Mouse (Mus musculus) neural tube, embryonic 15.5 days (tissue): ENCODE measurements around the gene F830045P16Rik. TPM values are rescaled to one million over a fixed set of nuclear protein-coding genes. Genes with fewer than 3 reads are reported as not detected.

Experiments used
- ATAC-seq: fragments of 200-750 bp; cut with Nextera tagmentation; 2 replicates; pipeline ENCODE4 v1.8.0; 2017; ENCODE audit warnings: mild to moderate bottlenecking, moderate TSS enrichment, moderate library complexity; ENCODE audit not compliant: low FRiP score
- H3K27ac ChIP-seq: fragments of 300-500 bp; sonication (generic); replicated peaks from 2 replicates; pipeline ENCODE4 v1.5.1; 2015; ENCODE audit warnings: mild to moderate bottlenecking, inconsistent platforms
- H3K27me3 ChIP-seq: fragments of 300-500 bp; sonication (generic); replicated peaks from 2 replicates; pipeline ENCODE4 v1.6.1; 2015; ENCODE audit warnings: inconsistent platforms
- H3K36me3 ChIP-seq: fragments of 300-500 bp; sonication (generic); 2 replicates; pipeline ENCODE4 v1.6.1; 2015; ENCODE audit warnings: inconsistent platforms
- H3K4me1 ChIP-seq: fragments of 300-500 bp; sonication (generic); 2 replicates; pipeline ENCODE4 v1.6.1; 2015; ENCODE audit warnings: inconsistent platforms
- H3K4me2 ChIP-seq: fragments of 300-500 bp; sonication (generic); 2 replicates; pipeline ENCODE4 v1.6.1; 2015; ENCODE audit warnings: inconsistent platforms, mild to moderate bottlenecking, moderate library complexity
- H3K4me3 ChIP-seq: fragments of 300-500 bp; sonication (generic); replicated peaks from 2 replicates; pipeline ENCODE4 v1.5.1; 2015; ENCODE audit warnings: mild to moderate bottlenecking, inconsistent platforms
- H3K9ac ChIP-seq: fragments of 300-500 bp; sonication (generic); replicated peaks from 2 replicates; pipeline ENCODE4 v1.6.1; 2015; ENCODE audit warnings: mild to moderate bottlenecking, inconsistent platforms
- H3K9me3 ChIP-seq: fragments of 300-500 bp; sonication (generic); replicated peaks from 2 replicates; pipeline ENCODE4 v1.6.1; 2016; ENCODE audit warnings: inconsistent platforms
- whole genome bisulfite sequencing: fragments of 180-500 bp; shearing (Covaris S2); methylation state at CpG from one replicate; pipeline ENCODE4 v1.1.7; 2015; ENCODE audit warnings: mixed read lengths; 5-methylcytosine and 5-hydroxymethylcytosine counted together
- polyA plus RNA-seq: library from polyadenylated mRNA; unstranded; fragments of >200 nt; fragmentation: Nextera tagmentation; extraction: Ambion mirVana; gene quantifications from 2 replicates; pipeline ENCODE4 v1.2.1, GENCODE M21; 2015

The F830045P16Rik gene
- polyA plus RNA-seq, 1 experiment from 2014 or later = not detected

- peaks cover 13% of the 10 kb centered on the region for H3K4me1 ChIP-seq
- H3K4me3 ChIP-seq = no peak overlapping the region
- H3K27me3 ChIP-seq = no peaks in the 10 kb centered on the region
- 44% methylated on average over 4 of the region's 4 CpGs for WGBS
- H3K27ac ChIP-seq = peak overlapping the region; percentile 23; the same call in 1 of the 2 replicates
- no peak for ATAC-seq
- no peaks in the 10 kb centered on the region for H3K9me3 ChIP-seq
- H3K36me3 ChIP-seq = no peaks in the 10 kb centered on the region
- H3K4me2 ChIP-seq = no peak overlapping the region
- no peak overlapping the region for H3K9ac ChIP-seq
Observed at GRCm38 (mm10) chr2:129544448-129544847, 8.0 kb upstream of the F830045P16Rik start.

- peaks cover 17% of the 10 kb centered on the region for H3K4me1 ChIP-seq
- no peaks in the 10 kb centered on the region for H3K9me3 ChIP-seq
- no peak overlapping the region for H3K27ac ChIP-seq
- ATAC-seq = no peak
- no peaks in the 10 kb centered on the region for H3K27me3 ChIP-seq
- no peak overlapping the region for H3K4me2 ChIP-seq
- no peaks in the 10 kb centered on the region for H3K36me3 ChIP-seq
- H3K4me3 ChIP-seq = no peak overlapping the region
- 66% methylated on average over 3 of the region's 3 CpGs for whole genome bisulfite sequencing
- H3K9ac ChIP-seq = no peak overlapping the region
Observed at GRCm38 (mm10) chr2:129540036-129540435, 3.6 kb upstream of the F830045P16Rik start.

GRCm38 (mm10) chr2:129539175-129539574 lies 2.8 kb upstream of the F830045P16Rik start:
- H3K4me3 ChIP-seq = no peak overlapping the region
- H3K27me3 ChIP-seq = no peaks in the 10 kb centered on the region
- no peak for ATAC-seq
- peaks cover 15% of the 10 kb centered on the region for H3K4me1 ChIP-seq
- no peak overlapping the region for H3K27ac ChIP-seq
- no peaks in the 10 kb centered on the region for H3K36me3 ChIP-seq
- H3K4me2 ChIP-seq = no peak overlapping the region
- WGBS = 72% methylated on average over 4 of the region's 4 CpGs
- no peak overlapping the region for H3K9ac ChIP-seq
- no peaks in the 10 kb centered on the region for H3K9me3 ChIP-seq

- peaks cover 15% of the 10 kb centered on the region for H3K4me1 ChIP-seq
- H3K36me3 ChIP-seq = no peaks in the 10 kb centered on the region
- no peaks in the 10 kb centered on the region for H3K9me3 ChIP-seq
- H3K4me2 ChIP-seq = no peak overlapping the region
- no peak for ATAC-seq
- H3K27me3 ChIP-seq = 0 out of 2 replicates have a peak, but pooled peaks cover 3% of the 10 kb centered on the region
- no peak overlapping the region for H3K4me3 ChIP-seq
- H3K27ac ChIP-seq = no peak overlapping the region
- H3K9ac ChIP-seq = no peak overlapping the region
- 81% methylated on average over 4 of the region's 4 CpGs for WGBS
Observed at GRCm38 (mm10) chr2:129537926-129538325, 1.5 kb upstream of the F830045P16Rik start.

GRCm38 (mm10) chr2:129537360-129537759 lies 958 bp upstream of the F830045P16Rik start:
- peaks cover 15% of the 10 kb centered on the region for H3K4me1 ChIP-seq
- 28% methylated on average over 7 of the region's 7 CpGs for WGBS
- H3K27me3 ChIP-seq = 0 out of 2 replicates have a peak, but pooled peaks cover 4% of the 10 kb centered on the region
- H3K27ac ChIP-seq = no peak overlapping the region
- no peak for ATAC-seq
- no peaks in the 10 kb centered on the region for H3K9me3 ChIP-seq
- H3K9ac ChIP-seq = no peak overlapping the region
- no peak overlapping the region for H3K4me2 ChIP-seq
- no peaks in the 10 kb centered on the region for H3K36me3 ChIP-seq
- no peak overlapping the region for H3K4me3 ChIP-seq

- Histone ChIP-seq H3K4me3 (no peak overlapping the region), H3K9ac (no peak overlapping the region), H3K4me1 (peaks cover 15% of the 10 kb centered on the region), H3K4me2 (no peak overlapping the region), H3K9me3 (no peaks in the 10 kb centered on the region), H3K36me3 (no peaks in the 10 kb centered on the region), H3K27ac (no peak overlapping the region), H3K27me3 (0 out of 2 replicates have a peak, but pooled peaks cover 4% of the 10 kb centered on the region)
- ATAC-seq = no peak
- 45% methylated on average over 1 of the region's 1 CpGs for WGBS
Observed at GRCm38 (mm10) chr2:129536926-129537325, 524 bp upstream of the F830045P16Rik start.

- Histone ChIP-seq H3K36me3 (no peaks in the 10 kb centered on the region), H3K27me3 (0 out of 2 replicates have a peak, but pooled peaks cover 8% of the 10 kb centered on the region), H3K9me3 (no peaks in the 10 kb centered on the region), H3K4me2 (no peak overlapping the region), H3K9ac (no peak overlapping the region), H3K4me3 (no peak overlapping the region), H3K4me1 (peaks cover 15% of the 10 kb centered on the region), H3K27ac (no peak overlapping the region)
- whole genome bisulfite sequencing = 56% methylated on average over 5 of the region's 5 CpGs
- no peak for ATAC-seq
Observed at GRCm38 (mm10) chr2:129534886-129535591, 1.4 kb downstream of the F830045P16Rik start.

GRCm38 (mm10) chr2:129531890-129532289 lies 4.5 kb downstream of the F830045P16Rik start:
- H3K27ac ChIP-seq = no peak overlapping the region
- H3K4me1 ChIP-seq = peaks cover 12% of the 10 kb centered on the region
- H3K27me3 ChIP-seq = 0 out of 2 replicates have a peak, but pooled peaks cover 8% of the 10 kb centered on the region
- no peak overlapping the region for H3K4me3 ChIP-seq
- 83% methylated on average over 2 of the region's 2 CpGs for WGBS
- no peaks in the 10 kb centered on the region for H3K9me3 ChIP-seq
- no peak overlapping the region for H3K4me2 ChIP-seq
- H3K9ac ChIP-seq = no peak overlapping the region
- no peak for ATAC-seq
- H3K36me3 ChIP-seq = no peaks in the 10 kb centered on the region

GRCm38 (mm10) chr2:129531102-129531501 lies 5.3 kb downstream of the F830045P16Rik start:
- no peak overlapping the region for H3K4me3 ChIP-seq
- H3K9me3 ChIP-seq = no peaks in the 10 kb centered on the region
- no peaks in the 10 kb centered on the region for H3K36me3 ChIP-seq
- no peak overlapping the region for H3K9ac ChIP-seq
- no peak overlapping the region for H3K27ac ChIP-seq
- H3K27me3 ChIP-seq = 0 out of 2 replicates have a peak, but pooled peaks cover 8% of the 10 kb centered on the region
- H3K4me2 ChIP-seq = no peak overlapping the region
- no peak for ATAC-seq
- peaks cover 12% of the 10 kb centered on the region for H3K4me1 ChIP-seq

GRCm38 (mm10) chr2:129529297-129530209 lies 6.8 kb downstream of the F830045P16Rik start:
- peak; percentile 91 for ATAC-seq
- Histone ChIP-seq H3K4me3 (no peak overlapping the region), H3K27me3 (0 out of 2 replicates have a peak, but pooled peaks cover 8% of the 10 kb centered on the region), H3K4me1 (peaks cover 12% of the 10 kb centered on the region), H3K9ac (no peak overlapping the region), H3K27ac (peak overlapping the region; percentile 54), H3K9me3 (no peaks in the 10 kb centered on the region), H3K4me2 (peak overlapping the region; percentile 3; the same call in 1 of the 2 replicates), H3K36me3 (no peaks in the 10 kb centered on the region)
- WGBS = 11% methylated on average over 14 of the region's 14 CpGs

GRCm38 (mm10) chr2:129527916-129528315 lies 8.5 kb downstream of the F830045P16Rik start:
- no peaks in the 10 kb centered on the region for H3K9me3 ChIP-seq
- WGBS = 84% methylated on average over 4 of the region's 4 CpGs
- H3K4me3 ChIP-seq = no peak overlapping the region
- no peaks in the 10 kb centered on the region for H3K36me3 ChIP-seq
- ATAC-seq = no peak
- H3K27me3 ChIP-seq = 0 out of 2 replicates have a peak, but pooled peaks cover 4% of the 10 kb centered on the region
- no peak overlapping the region for H3K27ac ChIP-seq
- H3K9ac ChIP-seq = no peak overlapping the region
- no peak overlapping the region for H3K4me2 ChIP-seq
- H3K4me1 ChIP-seq = peaks cover 12% of the 10 kb centered on the region
